Mouse (Mus musculus): ENCODE results near the gene Taar7f. TPM values are rescaled to one million over a fixed set of nuclear protein-coding genes. Genes with fewer than 3 reads are reported as not detected.

Taar7f gene
- polyA plus RNA-seq, 1 experiment from 2014 or later, result not detected

Other genes with a start within 250 kb of the Taar7f start
- 0.12 TPM in 1 of 2 replicates, not detected in the other for gene Vnn3, start 198.0 kb upstream of the Taar7f start, polyA plus RNA-seq (2014; fragmentation: Nextera tagmentation; extraction: Ambion mirVana)
- gene Vnn1, start 154.8 kb upstream of the Taar7f start, polyA plus RNA-seq (2014; fragmentation: Nextera tagmentation; extraction: Ambion mirVana), result 0.33 TPM in 1 of 2 replicates, not detected in the other
- gene Taar1, start 129.2 kb upstream of the Taar7f start, polyA plus RNA-seq (2014; fragmentation: Nextera tagmentation; extraction: Ambion mirVana), result not detected in 2 replicates
- not detected in 2 replicates for gene Taar2, start 110.9 kb upstream of the Taar7f start, polyA plus RNA-seq (2014; fragmentation: Nextera tagmentation; extraction: Ambion mirVana)
- gene Taar3, start 100.0 kb upstream of the Taar7f start, polyA plus RNA-seq (2014; fragmentation: Nextera tagmentation; extraction: Ambion mirVana), result not detected in 2 replicates
- not detected in 2 replicates for gene Taar4, start 89.0 kb upstream of the Taar7f start, polyA plus RNA-seq (2014; fragmentation: Nextera tagmentation; extraction: Ambion mirVana)
- not detected in 2 replicates for gene Taar5, start 78.8 kb upstream of the Taar7f start, polyA plus RNA-seq (2014; fragmentation: Nextera tagmentation; extraction: Ambion mirVana)
- gene Taar6, start 63.9 kb upstream of the Taar7f start, polyA plus RNA-seq (2014; fragmentation: Nextera tagmentation; extraction: Ambion mirVana), result not detected in 2 replicates
- gene Taar7a, start 56.0 kb upstream of the Taar7f start, polyA plus RNA-seq (2014; fragmentation: Nextera tagmentation; extraction: Ambion mirVana), result not detected in 2 replicates
- gene Taar7b, start 49.6 kb upstream of the Taar7f start, polyA plus RNA-seq (2014; fragmentation: Nextera tagmentation; extraction: Ambion mirVana), result not detected in 2 replicates
- not detected in 2 replicates for gene Taar7d, start 22.3 kb upstream of the Taar7f start, polyA plus RNA-seq (2014; fragmentation: Nextera tagmentation; extraction: Ambion mirVana)
- not detected in 2 replicates for gene Taar7e, start 11.9 kb upstream of the Taar7f start, polyA plus RNA-seq (2014; fragmentation: Nextera tagmentation; extraction: Ambion mirVana)
- gene Taar8a, start 27.0 kb downstream of the Taar7f start, polyA plus RNA-seq (2014; fragmentation: Nextera tagmentation; extraction: Ambion mirVana), result not detected in 2 replicates
- gene Taar8b, start 42.8 kb downstream of the Taar7f start, polyA plus RNA-seq (2014; fragmentation: Nextera tagmentation; extraction: Ambion mirVana), result not detected in 2 replicates
- not detected in 2 replicates for gene Taar8c, start 52.4 kb downstream of the Taar7f start, polyA plus RNA-seq (2014; fragmentation: Nextera tagmentation; extraction: Ambion mirVana)
- not detected in 2 replicates for gene Taar9, start 60.0 kb downstream of the Taar7f start, polyA plus RNA-seq (2014; fragmentation: Nextera tagmentation; extraction: Ambion mirVana)
- gene Stx7, start 99.8 kb downstream of the Taar7f start, polyA plus RNA-seq (2014; fragmentation: Nextera tagmentation; extraction: Ambion mirVana), result 355 and 384 TPM in 2 replicates
- 8.2 and 11.1 TPM in 2 replicates for gene Moxd1, start 174.0 kb downstream of the Taar7f start, polyA plus RNA-seq (2014; fragmentation: Nextera tagmentation; extraction: Ambion mirVana)

All from hindbrain, embryonic 14.5 days (tissue).